Mouse (Mus musculus) embryonic fibroblast, embryonic 13.5 days (primary cell): ENCODE results near the gene Brip1. TPM values are rescaled to one million over a fixed set of nuclear protein-coding genes. Genes with fewer than 3 reads are reported as not detected.

Experiments used
- H3K27ac ChIP-seq: 2 replicates; pipeline ENCODE4 v1.5.1; 2012; ENCODE audit warnings: low read length, control low read depth, inconsistent platforms; ENCODE audit not compliant: insufficient read depth
- H3K4me1 ChIP-seq: 2 replicates; pipeline ENCODE4 v1.6.1; 2011; ENCODE audit warnings: low read length; ENCODE audit not compliant: control insufficient read depth, insufficient read depth
- H3K4me3 ChIP-seq: 2 replicates; pipeline ENCODE4 v1.5.1; 2011; ENCODE audit warnings: mild to moderate bottlenecking, control low read depth, low read length; ENCODE audit not compliant: insufficient read depth
- CTCF ChIP-seq: IDR thresholded peaks from 2 replicates; pipeline ENCODE4 v1.5.1; 2011; ENCODE audit warnings: mild to moderate bottlenecking, control low read depth, low read length, moderate library complexity, borderline replicate concordance; ENCODE audit not compliant: insufficient read depth
- POLR2A ChIP-seq: IDR thresholded peaks from 2 replicates; pipeline ENCODE4 v1.6.1; 2011; ENCODE audit warnings: low read depth, mild to moderate bottlenecking, control low read depth, low read length, moderate library complexity
- polyA plus RNA-seq: library from polyadenylated mRNA; stranded (reverse); fragments of >200 nt; gene quantifications from 2 replicates; pipeline ENCODE4 v1.2.4, GENCODE M21; 2011; ENCODE audit warnings: low read depth; ENCODE audit not compliant: missing spikeins, insufficient read length

Gene Brip1
- 6.0 and 8.5 TPM in 2 replicates for polyA plus RNA-seq

DNA sequence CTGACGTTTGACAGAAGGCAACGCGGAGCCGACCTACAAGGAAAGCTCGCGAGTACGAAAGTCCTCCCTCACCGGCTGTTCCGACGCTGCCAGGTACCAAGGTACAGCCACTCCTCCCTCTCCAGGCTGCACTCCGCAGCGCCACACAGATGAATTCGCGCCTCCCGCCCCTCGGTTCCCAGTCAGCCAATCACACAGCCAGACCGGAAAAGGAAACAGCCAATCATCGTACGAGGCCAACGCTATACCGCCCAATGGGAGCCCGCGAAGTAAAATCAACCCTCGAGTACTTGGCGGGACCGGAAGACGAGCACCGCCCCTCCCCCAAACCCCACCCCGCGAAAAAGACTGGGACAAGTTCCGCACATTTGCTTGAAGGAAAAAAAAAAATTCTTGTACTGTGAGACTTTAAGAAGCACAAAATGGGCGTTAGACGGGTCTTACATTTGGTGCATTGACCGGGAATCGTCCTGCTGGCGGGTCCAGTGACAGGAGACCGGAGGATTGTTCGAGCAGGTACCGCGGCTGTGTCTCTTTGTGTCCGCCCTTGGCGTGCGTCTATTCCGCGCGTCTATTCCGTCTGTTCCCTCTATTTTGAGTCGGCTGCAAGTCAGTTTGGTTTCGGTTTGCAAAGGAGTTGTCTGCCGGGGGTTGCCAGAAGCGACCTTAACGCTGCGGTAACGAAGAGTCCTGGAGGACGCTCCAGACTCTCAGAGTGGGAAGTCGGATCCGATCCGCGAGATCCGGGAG, at the start of gene Brip1:
Brip1 (minus strand) TSS at position 157 of the 750 bp plus-strand sequence.
- no peaks in the 10 kb centered on the region for H3K4me1 ChIP-seq
- H3K27ac ChIP-seq, result peak within 1 kb of the TSS; percentile 81
- TF ChIP-seq POLR2A (peak; percentile 71), CTCF (no peak)
- peak within 1 kb of the TSS; percentile 93 for H3K4me3 ChIP-seq

DNA sequence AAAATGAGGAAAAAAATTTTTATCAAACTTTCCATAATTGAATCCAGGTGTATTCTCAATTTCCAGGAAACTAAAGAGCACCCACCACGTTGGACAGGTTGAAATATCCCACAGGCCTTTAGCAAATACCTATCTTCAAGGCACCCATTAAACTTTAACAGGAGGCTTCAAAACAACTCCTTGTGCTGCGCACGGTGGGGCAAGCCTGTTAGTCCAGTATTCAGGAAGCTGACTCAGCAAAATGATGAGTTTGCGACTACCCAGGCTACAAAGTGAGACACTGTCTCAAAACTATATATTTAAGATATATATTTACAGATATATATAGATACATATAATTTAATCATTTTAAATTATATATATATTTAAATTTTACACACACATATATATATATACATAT, 31.5 kb upstream of the Brip1 start:
- TF ChIP-seq POLR2A (no peak), CTCF (no peak)
- Histone ChIP-seq H3K4me1 (no peaks in the 10 kb centered on the region), H3K4me3 (no peak overlapping the region), H3K27ac (no peak overlapping the region)

DNA sequence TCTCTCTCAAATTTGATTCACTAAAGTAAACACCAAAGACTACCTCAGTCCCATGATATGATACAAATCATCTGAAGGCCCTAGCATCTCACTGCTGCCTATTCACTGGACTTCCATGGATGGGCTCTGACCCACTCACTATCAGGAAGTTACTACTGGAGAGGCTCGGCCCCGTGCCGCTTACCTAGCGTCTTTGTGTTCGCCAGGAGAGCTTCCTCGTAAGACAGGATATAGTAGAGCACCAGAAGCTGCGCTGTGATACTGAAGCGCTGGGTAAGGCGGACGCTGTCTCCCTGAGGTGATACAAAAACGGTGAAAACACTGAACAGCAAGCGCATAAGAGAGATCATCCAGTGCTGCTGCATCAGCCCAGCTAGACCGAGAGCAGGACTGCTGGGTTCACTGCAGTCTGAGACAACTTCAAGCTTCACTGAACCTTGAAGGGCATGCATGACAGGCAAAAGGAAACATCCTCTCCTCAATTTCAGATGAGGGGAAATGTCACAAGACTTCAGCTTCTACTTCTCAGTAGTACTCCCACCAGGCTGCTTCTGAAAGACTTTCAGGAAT, 30.9 kb upstream of the Brip1 start:
- no peak for TF ChIP-seq CTCF
- TF ChIP-seq POLR2A, result no peak
- no peak overlapping the region for H3K27ac ChIP-seq
- H3K4me3 ChIP-seq, result no peak overlapping the region

DNA sequence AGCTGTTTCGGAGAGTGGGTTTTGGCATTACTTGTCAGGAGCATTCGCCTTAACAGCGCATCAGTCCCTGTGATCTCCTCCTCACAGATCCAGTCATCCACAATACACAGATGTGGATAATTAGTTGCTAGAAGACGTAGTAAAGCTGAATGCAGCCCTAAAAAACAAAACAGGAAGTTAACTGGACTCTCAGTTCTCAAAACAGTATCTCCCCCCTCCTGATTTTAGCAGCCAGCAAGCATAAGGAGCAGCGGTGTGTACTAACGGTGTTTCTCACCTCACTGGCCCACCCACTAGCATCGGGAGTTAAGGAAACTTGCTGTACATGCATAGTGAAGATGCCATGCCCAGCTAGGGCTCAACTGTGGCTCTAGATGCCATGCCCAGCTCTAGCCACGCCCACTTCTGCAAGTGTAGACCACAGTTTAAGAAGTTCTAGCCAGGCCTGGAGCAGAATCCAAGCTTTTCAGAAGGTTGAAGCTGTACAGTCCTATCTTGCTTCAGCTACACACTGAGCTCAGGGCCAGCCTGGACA, 25.7 kb upstream of the Brip1 start:
- no peak overlapping the region for H3K4me3 ChIP-seq
- TF ChIP-seq CTCF (no peak), POLR2A (no peak)
- H3K4me1 ChIP-seq, result no peaks in the 10 kb centered on the region
- no peak overlapping the region for H3K27ac ChIP-seq

More for the DNA sequence above, 30.9 kb upstream of the Brip1 start:
- H3K4me1 ChIP-seq, result no peaks in the 10 kb centered on the region

DNA sequence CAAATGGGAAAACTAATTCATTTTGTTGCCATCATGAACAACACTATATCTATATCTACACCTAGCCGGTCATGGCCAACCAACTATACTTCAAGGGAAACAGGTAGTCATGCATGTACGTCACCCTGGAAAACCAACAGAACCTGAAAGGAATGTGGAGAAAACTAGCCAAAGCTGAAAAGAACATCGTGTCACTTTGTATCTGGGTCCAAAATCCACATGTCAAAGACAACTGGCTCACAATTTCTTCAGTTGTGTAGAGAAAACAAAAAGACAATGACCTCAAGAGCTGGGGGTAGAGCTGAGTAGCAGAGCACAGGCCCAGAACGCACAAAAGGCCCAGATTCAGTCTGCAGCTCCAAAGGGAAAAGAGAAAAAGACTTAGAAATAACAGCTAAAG, 24.8 kb upstream of the Brip1 start:
- H3K4me3 ChIP-seq, result no peak overlapping the region
- no peak for TF ChIP-seq POLR2A
- no peak for TF ChIP-seq CTCF
- H3K27ac ChIP-seq, result no peak overlapping the region
- H3K4me1 ChIP-seq, result no peaks in the 10 kb centered on the region

DNA sequence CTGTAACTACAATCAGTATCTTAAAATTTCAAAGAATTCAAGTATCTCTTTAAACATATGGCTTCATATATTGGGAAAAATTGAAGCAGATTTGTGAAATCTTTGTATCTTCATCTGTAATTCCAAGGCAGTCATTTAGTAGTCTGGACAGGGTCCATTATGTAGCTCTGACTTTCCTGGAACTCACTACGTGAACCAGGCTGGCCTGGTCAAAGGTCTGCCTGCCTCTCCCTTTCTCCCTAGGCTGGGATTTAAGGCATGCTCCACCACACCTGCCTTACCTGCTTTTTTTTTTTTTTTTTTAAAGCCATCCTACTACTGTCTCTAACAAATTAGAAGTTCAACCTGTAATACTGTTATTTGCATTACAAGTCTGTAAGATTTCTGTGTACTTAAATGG, 10.8 kb upstream of the Brip1 start:
- Histone ChIP-seq H3K27ac (no peak overlapping the region), H3K4me3 (no peak overlapping the region), H3K4me1 (no peaks in the 10 kb centered on the region)
- TF ChIP-seq POLR2A (no peak), CTCF (no peak)

DNA sequence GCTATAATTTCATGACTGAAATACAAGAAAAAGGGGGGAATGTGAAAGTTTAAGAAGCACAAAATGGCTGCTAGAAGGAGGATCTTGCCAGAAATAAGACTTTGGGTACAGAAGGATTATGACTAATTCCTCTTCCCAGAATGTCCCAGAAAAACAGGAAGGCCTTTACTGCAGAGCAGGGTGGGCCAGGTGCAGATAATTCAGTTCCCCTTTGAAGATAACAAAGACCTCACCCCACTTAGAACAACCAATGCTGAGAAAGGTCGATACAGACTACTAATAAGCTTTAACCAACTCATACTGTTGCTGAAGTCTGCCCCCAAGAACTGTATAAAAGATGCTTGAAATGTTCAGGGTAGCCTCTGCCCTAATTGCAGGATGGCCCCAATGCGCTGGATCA, 8.1 kb upstream of the Brip1 start:
- Histone ChIP-seq H3K4me3 (no peak overlapping the region), H3K27ac (no peak overlapping the region), H3K4me1 (no peaks in the 10 kb centered on the region)
- TF ChIP-seq CTCF (no peak), POLR2A (no peak)

DNA sequence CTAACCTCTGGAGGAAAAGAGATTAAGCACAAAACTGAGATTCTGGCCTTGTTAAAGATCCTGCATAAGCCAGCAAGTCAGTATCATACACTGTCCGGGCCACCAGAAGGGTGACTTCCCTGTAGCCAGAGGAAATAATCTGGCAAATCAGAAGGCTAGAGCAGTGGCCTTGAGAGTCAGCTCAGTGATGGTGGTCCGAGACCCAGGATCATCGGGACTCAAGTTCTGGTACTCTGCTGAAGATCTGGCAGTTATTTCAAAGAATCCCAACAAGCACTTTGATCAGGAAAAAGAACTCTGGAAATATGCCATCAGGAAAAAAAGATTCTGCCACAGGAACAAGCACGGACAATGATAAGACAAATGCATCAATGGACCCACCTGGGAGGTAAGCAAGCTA, 4.9 kb upstream of the Brip1 start:
- H3K27ac ChIP-seq, result no peak overlapping the region
- no peaks in the 10 kb centered on the region for H3K4me1 ChIP-seq
- TF ChIP-seq CTCF (no peak), POLR2A (no peak)
- no peak overlapping the region for H3K4me3 ChIP-seq

DNA sequence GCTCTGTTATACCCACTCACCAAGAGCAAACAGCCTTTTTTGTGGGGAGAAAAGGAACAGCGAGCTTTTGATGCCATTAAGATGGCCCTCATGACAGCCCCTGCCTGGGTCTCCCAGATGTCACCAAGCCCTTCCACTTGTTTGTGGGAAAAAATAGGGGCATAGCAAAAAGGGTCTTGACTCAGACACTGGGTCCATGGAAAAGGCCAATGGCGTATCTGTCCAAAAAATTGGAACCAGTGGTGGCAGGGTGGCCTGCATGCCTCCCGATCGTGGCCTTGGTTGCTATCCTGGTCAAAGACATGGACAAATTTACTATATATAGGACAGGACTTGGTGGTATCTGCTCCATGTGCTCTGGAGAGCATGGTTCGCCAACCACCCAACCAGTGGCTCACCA, 4.0 kb upstream of the Brip1 start:
- no peak for TF ChIP-seq POLR2A
- no peak for TF ChIP-seq CTCF
- H3K4me1 ChIP-seq, result no peaks in the 10 kb centered on the region
- no peak overlapping the region for H3K27ac ChIP-seq
- no peak overlapping the region for H3K4me3 ChIP-seq

DNA sequence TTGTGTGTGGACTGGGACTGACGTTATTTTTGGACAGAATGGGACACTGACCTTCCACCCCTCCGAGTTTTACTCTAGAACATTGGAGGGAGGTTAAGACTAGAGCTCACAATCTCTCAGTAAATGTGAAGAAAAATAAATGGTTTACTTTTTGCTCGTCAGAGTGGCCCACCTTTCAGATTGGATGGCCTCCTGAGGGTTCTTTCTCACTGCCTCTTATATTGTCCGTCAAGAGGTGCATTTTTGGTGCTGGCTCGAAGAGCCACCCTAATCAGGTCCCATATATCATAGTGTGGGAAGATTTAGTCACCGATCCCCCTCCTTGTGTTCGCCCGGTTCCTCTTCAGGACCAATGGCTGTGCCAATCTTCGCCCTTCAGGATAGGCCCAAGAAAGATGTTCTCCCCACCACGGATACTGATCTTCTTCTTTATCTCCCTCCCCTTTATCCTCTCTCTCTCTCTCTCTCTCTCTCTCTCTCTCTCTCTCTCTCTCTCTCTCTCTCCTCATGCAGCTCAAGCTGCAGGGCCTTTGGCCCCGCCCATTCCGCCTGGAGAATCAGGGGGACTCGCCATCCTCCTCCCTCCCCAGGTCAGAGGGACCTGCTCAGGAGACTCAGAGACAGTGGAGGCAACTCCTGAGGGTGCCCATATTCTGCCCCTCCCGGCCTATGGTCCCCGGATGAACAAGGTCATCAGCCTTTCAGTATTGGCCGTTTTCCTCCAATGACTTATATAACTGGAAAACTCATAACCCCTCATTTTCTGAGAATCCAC, 1.1 kb upstream of the Brip1 start:
- H3K4me1 ChIP-seq, result no peaks in the 10 kb centered on the region
- peak overlapping the region; percentile 93 for H3K4me3 ChIP-seq
- TF ChIP-seq POLR2A (no peak), CTCF (no peak)
- peak overlapping the region; percentile 81 for H3K27ac ChIP-seq
